Mouse (Mus musculus) ES-CJ7 (cell line): ENCODE results near the gene Ncstn.

Source experiments
- DNase-seq: peaks from one replicate; pipeline ENCODE4 v3.0.0; 2011; ENCODE audit warnings: low read depth, low spot score

Ncstn gene

DNA sequence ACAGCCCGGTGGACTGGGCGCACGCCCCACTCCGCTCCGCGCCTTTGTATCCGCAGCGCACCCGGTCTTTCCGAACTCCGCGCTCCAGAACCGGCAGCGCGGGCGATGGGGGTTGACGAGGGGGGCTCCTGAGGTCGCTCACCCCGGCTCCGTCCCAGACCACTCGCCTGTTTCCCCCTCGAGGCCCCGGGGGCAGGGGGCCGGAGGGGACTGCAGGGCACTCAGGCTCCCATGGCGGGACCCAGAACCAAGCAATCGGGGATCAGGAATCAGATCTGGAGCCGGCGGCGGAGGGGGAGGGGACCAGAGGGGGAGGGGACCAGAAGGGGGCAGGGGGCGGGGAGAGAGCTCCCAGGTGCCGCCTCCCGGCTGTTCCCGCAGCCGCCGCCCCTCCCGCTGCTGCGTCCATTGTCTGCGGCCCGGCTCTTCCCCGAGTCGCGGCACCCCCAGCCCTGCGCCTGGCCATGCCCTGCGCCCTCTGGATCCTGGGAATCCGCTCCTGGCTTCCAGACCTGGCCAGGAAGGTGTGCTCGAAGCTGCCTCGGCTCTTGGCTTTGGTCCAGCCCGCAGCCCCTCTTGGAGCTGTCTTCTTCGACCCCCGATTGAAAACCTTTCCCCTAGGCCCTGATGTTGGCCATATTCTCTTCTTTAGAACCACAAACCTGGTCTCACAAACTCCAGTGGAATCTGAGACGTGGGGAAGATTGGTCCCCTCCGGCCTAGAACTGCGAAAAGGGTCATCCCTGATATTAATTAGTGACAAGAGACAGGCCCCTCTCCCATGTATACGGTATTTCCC is 55.4 kb downstream of the Ncstn start:
- DNase-seq, result peak; percentile 94

DNA sequence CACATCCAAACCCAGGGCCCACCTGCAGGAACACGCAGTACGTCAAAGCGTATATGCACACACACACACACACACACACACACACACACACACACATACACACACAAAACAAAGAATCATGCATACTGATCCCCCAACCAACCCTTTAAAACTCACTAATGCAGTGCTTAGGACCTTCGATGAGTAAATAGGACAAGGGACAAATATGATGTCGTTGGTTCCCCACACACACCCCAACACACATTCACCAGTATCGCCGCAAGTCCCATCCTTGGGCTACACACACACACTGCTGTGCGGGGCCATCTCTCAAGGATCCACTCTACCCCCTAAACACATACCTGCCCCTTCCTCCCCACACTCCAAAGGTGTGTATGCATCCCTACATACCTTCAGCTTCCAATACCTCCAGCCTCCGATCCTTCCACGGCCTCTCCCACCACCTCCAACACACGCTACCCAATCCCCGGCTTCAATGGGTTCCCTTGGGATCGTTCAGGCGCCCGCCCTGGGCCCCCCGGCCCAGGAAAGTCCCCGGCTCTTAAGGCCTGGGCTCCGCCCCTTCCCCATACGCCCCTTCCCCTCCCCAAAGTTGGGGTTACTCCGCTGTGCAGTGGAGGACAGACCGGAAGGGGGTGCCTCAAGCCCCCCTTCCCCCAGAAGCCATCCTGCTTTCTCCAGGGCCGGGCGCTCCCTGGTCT is 56.2 kb downstream of the Ncstn start:
- DNase-seq, result peak; percentile 48

DNA sequence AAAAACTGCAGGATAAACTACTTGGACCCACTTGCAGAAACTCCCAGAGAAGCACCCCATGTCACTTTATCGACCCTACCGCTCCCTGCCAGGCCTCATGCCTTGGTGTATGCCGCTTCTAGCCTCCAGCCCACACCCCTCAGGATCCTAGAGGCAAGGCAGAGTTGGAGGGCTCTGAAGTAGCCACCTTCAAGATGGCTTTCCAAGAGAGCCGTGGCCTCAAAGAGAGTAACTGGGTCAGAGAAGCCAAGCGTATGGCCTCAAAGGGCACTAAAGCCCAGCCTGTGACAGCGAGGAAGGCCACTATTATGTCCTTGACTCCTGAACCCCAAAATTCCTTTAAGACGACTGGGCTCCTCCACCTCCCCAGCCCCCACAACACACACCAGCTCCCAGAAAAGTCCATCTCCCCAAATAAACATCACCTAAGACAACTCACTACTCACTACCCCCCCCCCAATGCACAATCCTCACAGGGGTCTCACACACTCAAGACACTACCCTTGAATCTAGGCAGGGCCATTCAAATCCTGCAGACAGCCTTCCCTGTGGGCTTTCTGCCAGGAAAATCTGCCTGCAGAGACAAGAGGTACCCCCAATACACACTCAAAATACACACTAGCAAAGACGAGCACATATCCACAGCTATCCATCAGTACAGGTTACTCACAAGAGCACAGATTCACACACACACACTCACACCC is 57.2 kb downstream of the Ncstn start:
- no peak for DNase-seq

DNA sequence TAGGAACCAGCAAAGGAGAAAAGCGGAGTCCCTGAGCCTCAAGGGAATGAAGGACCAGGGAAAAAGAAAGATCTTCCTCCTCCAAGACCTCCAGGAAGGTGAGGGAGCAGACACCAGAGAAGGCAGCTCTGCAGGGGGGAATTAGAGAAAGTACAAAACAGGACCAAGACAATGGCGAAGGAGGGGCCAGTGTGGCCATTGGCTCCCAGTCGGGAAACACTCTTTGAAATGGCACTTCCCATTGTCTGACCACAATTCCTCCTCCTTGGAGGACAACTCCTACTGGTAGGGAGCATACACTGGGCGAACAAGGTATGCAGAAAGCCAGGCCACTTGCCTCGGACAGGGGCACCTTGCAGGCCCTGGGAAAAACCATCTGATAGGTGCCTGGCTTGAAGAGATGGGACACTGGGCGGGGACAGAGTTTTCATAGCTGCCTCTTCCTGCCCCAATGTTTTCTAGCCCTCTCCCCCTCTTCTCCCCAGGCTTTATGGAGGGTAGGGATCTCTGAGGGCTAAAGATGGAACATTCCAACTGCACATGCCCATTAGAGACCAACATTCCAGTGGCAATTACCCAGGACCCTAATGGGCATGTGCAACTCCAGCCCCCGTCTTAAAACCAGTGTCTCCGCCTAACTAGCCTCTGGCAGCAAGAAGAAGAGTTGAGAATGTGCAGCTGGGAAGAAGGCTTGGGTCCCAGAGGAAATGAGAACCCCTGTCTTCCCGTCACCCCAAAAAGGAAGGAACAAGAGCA is 58.3 kb downstream of the Ncstn start:
- DNase-seq, result peak; percentile 84

DNA sequence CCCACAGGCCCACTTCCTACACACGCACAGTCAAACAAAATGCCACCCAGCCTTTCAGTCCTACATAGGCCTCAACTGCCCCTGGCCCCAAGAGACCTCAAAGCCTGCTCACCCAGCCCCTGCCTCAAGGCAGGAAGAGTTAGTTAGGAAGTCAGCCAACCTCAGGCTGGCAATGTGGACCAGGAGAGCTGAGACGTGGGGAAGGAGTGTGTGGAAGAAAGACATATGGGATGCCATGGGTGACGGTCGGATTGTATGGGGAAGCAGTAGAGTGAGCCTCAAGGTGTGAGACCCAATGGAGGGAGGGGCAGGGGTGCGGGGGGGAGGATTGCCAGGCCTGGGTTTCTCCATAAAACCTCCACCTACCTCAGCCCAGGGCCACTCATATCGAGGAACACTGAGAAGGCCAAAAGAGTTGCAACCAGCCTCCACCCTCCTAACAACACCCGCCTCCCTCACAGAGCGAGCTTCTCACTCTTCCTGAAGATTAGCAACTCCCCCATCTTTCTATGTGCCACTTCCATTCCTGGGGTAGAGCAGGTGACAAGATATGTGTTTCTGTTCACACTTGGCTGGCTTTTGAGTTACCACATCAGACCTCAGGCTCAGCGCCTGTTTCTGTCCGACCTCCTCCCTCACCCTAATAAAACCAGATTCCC is 62.6 kb downstream of the Ncstn start:
- no peak for DNase-seq

DNA sequence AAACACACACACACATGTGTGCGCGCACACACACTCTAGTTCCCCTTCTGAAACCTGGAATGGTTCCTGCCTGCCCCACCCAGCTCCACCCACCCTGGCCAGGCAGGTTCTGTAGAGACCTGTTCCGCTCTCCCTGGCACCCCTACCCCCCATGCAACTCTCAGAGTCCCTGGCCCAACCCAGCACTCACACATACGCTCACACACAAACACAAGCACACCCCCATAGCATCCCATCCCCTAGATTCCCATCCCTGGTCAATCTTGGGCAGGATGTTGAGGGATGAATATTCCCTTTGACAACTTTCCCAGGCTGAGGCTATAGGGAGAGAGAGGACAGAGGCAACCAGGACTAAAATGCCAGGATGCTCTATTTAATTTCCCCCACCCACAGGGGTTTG is 63.3 kb downstream of the Ncstn start:
- no peak for DNase-seq

DNA sequence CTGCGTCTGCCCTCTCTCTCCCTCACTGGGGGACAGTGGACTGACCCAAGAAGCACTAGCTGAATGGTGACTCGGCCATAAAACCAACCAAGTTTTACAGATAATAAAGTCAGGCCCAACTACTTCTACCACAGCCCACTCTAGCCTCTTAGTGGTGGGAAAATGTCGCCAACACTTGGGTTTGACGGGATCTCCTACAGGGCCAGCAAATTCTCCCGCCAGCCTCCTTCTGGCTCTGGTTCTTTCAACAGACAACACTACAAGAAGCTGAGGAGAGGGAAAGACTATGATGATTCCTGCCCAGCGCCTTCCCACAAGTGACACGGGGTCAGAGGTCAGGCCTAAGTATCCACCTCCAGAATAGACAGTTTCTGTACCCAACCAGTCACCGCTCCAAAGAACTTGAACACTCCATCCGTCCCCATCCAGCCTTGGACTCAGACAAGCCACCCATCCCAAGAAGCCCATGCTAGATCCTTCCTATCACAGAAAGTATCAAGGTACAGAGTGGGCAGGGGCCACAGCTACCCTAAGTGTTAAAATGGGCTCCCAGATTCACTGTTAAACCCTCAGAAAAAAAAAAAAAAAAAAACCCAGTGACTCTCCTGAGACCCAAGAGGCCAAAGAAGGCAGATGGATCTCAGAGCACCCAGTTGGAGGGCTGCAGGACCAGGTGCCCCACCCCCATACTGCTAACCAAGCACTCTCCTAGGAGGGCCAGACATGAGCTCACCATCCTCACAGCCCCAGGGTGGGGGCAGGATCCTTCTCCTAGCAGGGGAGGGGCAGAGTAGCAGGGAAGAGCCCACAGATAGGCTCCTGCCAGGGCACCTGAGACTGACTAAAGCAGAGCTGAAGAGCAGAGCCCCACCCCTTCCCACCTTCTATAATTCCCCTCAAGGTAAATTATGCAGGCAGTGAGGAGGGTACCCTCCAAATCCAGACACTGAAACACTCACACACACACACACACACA is 64.0 kb downstream of the Ncstn start:
- DNase-seq, result peak; percentile 28

DNA sequence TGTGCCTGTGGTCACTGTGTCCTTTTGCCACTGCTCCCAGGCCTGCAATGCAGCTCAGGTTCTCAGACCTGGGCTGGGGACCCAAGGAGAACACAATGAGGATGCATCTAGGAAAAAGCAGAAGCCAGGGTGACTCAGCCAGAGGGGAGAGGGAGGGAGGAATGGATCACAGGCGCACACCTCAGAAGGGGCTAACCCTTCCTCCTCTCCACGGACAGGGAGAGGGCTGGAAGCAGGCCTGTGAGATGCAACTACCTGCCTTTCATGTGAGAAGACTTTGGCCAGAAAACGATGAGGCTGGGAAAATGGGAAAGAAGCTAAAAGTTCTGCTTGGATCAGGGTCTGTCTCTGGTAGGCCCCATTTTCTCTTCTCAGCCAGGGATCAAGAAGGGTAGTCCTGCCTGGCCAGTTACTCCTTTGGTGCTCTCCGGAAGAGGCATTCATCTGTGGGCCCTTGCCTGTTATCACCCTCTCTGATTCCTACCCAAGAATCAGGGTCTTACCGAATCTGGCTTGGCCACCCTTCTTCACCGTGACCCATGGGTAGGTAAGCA is 65.0 kb downstream of the Ncstn start:
- DNase-seq, result no peak

DNA sequence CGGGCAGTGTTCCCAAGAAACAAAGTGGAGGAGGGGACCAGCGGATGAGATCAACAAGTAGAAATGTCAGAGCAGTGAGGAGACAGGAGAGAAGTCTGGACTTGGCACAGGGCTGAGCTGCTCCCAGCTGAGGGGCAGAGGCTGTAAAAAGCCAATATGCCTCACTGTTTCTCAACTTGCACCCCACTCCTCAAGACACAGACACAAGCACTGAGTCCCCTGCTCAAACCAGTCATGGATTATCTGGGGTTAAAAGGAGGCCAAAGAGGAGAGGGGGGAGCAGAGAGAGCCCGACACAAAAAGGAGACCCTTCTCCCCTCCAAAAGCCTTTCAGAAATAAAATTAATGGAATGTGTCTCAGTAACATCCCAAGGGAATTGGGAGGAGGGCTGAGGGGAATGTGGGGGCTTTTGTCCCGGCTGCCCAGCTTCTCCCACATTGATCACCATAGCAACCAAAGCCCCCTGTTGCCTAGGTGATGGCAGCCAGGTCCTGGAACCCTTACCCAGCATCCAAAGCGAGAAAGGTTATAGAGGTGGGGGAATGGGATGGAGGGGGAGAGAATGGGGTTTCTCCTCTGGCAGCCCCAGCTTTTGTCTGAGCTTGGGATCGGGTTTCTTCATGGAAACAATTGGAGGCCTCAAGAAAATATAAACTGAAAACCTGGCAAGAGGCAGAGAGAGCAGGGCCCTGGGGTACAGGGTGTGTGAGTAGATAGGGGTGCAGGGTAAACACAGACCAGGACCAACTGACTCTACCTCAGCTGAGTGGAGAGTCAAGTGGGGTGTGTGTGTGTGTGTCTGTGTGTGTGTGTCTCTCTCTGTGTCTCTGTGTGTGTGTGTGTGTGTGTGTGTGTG is 65.7 kb downstream of the Ncstn start:
- DNase-seq, result no peak

DNA sequence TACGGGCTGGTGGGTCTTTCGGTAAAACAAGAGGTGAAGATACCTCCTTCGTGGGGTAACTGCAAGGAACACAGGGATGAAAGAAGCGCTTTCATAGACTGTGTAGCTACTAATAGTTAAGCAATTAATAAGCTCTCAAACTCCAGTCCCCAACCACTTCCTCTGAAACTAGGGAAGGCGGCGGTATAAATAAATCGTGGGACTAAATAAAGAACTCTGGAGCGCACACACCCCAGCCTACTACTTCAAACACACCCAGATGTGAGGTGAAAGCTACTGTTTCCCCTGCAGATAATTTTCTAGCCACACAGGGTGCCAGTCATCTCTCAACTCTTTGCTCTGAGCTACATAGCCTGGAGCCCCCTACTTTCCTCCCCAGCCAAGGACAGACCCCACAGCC is 66.6 kb downstream of the Ncstn start:
- no peak for DNase-seq
